Mouse (Mus musculus): ENCODE results near the gene Crmp1. TPM values are rescaled to one million over a fixed set of nuclear protein-coding genes. Genes with fewer than 3 reads are reported as not detected.

Crmp1 gene
- polyA plus RNA-seq, 1 experiment from 2014 or later, result 851 TPM

DNA sequence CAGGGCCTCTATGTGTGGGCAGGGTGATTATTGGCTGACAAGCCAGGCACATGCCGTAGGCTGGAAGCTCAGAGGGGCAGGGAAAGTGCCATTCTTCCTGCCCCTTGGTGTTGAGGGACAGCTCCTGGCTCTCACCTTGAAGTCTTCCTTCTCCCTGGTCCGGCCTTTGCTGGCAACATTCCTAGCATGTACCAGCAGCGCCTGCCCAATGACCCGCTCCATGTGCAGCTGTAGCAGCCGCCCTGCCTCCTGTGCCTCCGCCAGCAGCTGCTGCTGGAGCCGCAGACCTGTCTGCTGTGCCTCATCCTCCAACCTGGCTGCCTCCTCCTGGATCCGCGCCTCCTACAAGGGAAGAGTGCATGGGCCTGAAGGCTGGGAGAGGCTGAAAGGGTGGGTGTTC is 68.3 kb downstream of the Crmp1 start:
- Histone ChIP-seq H3K4me2 (ENCODE audit: low read length) (no peak overlapping the region), H3K9ac (ENCODE audit: low read depth, low read length) (no peak overlapping the region), H3K4me1 (ENCODE audit: control insufficient read depth, insufficient read depth, low read depth, low read length) (no peaks in the 10 kb centered on the region), H3K4me3 (ENCODE audit: low read length) (no peak overlapping the region), H3K36me3 (ENCODE audit: control insufficient read depth, insufficient read depth, low read length) (peaks cover 2% of the 10 kb centered on the region; the same call in 1 of the 2 replicates), H3K27me3 (replicated peaks; ENCODE audit: control insufficient read depth, insufficient read depth, low read length) (no peaks in the 10 kb centered on the region), H3K27ac (ENCODE audit: low read depth, low read length) (no peak overlapping the region), H3K9me3 (ENCODE audit: control insufficient read depth, low read length) (peaks cover 3% of the 10 kb centered on the region)
- no peak for ATAC-seq
- WGBS, result 83% methylated on average over 9 of the region's 9 CpGs

DNA sequence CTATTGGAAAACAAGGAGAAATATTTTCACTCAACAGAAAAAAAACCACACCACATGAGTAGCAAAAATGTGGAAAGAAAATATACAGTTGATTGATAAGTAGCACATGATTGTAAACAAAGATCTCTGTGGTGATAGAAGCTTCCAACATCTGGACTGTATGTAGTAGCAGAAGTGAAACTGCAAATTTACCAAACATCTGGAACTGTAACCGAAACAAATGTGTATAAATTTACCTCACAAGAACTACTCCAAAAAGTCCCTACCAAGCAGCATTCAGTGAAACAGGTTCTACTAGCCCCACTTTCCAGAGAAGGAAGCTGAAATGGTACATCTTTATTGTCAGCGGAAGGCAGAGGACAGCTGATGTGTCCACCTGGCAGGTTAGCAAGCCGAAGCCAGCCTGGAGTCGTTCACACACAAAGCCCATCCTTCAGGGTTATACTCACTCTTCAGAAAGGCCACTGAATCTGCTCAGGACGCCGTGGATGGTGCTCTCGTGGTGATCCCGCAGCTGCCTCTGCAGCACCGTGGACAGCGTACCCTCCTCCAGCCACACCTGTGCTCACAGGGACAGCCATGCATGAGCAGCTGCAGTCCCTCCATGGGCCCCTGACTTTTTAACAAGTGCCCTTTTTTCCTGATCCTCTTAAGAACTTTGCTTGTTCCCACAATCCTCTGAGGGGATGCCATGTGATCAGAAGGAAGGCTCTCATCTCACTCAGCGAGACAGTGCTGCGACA is 71.4 kb downstream of the Crmp1 start:
- Histone ChIP-seq H3K9me3 (ENCODE audit: control insufficient read depth, low read length) (peaks cover 13% of the 10 kb centered on the region), H3K4me1 (ENCODE audit: control insufficient read depth, insufficient read depth, low read depth, low read length) (no peaks in the 10 kb centered on the region), H3K4me2 (ENCODE audit: low read length) (no peak overlapping the region), H3K27me3 (replicated peaks; ENCODE audit: control insufficient read depth, insufficient read depth, low read length) (no peaks in the 10 kb centered on the region), H3K9ac (ENCODE audit: low read depth, low read length) (no peak overlapping the region), H3K36me3 (ENCODE audit: control insufficient read depth, insufficient read depth, low read length) (peaks cover 10% of the 10 kb centered on the region), H3K27ac (ENCODE audit: low read depth, low read length) (no peak overlapping the region), H3K4me3 (ENCODE audit: low read length) (no peak overlapping the region)
- ATAC-seq, result no peak
- WGBS, result 89% methylated on average over 12 of the region's 12 CpGs

DNA sequence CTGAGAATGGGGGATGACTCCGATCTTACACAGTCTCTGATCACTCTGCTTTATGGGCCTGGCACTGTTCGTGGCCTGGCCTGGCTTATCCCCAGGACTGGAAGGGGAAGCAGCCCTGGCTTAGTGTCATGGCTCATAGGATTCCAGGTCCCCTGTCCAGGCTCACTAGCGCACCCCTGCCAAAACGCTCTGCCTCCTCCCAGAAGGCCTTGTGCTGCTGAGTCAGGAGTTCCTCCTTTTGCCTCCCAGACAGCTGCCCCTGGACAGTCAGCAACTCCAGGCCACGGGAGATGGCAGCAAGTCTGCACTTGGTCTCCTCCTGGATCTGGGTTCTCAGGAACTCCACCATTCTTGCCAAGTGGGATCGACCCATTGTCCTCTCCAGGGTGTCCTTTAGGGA is 77.0 kb downstream of the Crmp1 start:
- no peak overlapping the region for H3K4me3 ChIP-seq (ENCODE audit: low read length)
- no peak for ATAC-seq
- H3K36me3 ChIP-seq (ENCODE audit: control insufficient read depth, insufficient read depth, low read length), result peaks cover 10% of the 10 kb centered on the region
- H3K9ac ChIP-seq (ENCODE audit: low read depth, low read length), result no peak overlapping the region
- no peaks in the 10 kb centered on the region for H3K27me3 ChIP-seq (replicated peaks; ENCODE audit: control insufficient read depth, insufficient read depth, low read length)
- 91% methylated on average over 6 of the region's 6 CpGs for WGBS
- no peak overlapping the region for H3K27ac ChIP-seq (ENCODE audit: low read depth, low read length)
- peaks cover 13% of the 10 kb centered on the region for H3K9me3 ChIP-seq (ENCODE audit: control insufficient read depth, low read length)
- H3K4me1 ChIP-seq (ENCODE audit: control insufficient read depth, insufficient read depth, low read depth, low read length), result no peaks in the 10 kb centered on the region
- H3K4me2 ChIP-seq (ENCODE audit: low read length), result no peak overlapping the region

DNA sequence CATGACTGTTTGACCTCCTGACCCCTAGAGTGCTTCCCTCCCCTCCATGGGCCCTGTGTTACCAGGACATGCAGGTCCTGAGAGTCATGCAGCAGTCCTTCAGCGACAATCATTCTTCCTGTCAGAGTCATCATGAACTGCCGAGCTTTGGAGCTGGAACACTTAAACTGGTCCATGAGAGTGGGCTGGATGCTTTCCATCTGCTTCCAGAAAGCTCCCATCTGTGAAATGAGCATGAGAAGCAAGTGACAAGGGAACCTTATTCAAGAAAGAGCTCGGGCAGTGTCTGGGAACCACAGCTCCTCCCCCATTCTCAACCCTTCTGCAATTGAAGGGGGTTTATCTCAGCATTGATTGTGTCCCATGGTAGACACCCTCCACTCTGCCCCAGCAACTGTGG is 78.4 kb downstream of the Crmp1 start:
- no peak overlapping the region for H3K9ac ChIP-seq (ENCODE audit: low read depth, low read length)
- WGBS, result 78% methylated on average over 3 of the region's 3 CpGs

DNA sequence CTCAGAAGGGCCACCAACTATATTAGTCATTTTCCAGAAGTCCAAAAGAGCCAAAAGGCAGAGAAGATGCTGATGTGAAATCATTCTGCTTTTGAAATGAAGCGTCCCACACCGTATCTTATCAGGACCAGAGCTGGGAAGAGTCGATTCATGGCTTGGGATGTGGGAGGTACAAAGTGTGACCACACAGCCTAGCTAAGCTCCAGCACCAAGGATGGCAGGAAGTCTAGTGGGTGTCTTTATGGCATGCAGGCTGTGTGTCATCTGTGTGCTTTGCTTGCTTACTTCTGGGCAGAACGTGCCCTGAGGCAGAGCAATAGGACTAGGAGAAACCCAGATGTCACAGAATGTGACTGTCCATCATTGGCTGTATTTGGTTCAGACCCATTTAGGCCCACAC is 79.0 kb downstream of the Crmp1 start:
- WGBS, result 93% methylated on average over 4 of the region's 4 CpGs
- H3K36me3 ChIP-seq (ENCODE audit: control insufficient read depth, insufficient read depth, low read length), result peaks cover under 1% of the 10 kb centered on the region
- H3K27ac ChIP-seq (ENCODE audit: low read depth, low read length), result no peak overlapping the region

More for the DNA sequence above, 78.4 kb downstream of the Crmp1 start:
- Histone ChIP-seq H3K36me3 (ENCODE audit: control insufficient read depth, insufficient read depth, low read length) (peaks cover 7% of the 10 kb centered on the region), H3K4me3 (ENCODE audit: low read length) (no peak overlapping the region), H3K4me2 (ENCODE audit: low read length) (no peak overlapping the region), H3K9me3 (ENCODE audit: control insufficient read depth, low read length) (peaks cover 9% of the 10 kb centered on the region), H3K27me3 (replicated peaks; ENCODE audit: control insufficient read depth, insufficient read depth, low read length) (no peaks in the 10 kb centered on the region), H3K27ac (ENCODE audit: low read depth, low read length) (no peak overlapping the region), H3K4me1 (ENCODE audit: control insufficient read depth, insufficient read depth, low read depth, low read length) (no peaks in the 10 kb centered on the region)
- no peak for ATAC-seq

DNA sequence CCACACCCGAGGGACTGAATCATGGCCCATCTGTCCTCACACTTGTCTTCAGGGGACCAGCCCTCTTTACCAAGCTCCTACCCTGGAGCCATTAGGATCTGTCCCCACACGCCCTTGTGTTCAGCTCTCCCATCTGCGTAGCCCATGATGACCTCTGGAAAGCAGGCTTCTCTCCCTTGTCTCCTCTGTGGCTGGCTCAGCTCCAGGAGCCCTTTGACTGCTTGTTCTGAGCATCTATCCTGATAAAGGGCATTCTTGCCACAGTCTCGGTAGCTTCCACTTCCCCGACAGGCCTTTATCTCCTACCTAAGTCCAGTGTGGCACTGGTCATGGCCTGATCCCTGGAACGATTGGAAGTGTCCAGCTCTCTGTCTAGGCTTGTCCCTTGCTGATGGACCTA is 84.9 kb downstream of the Crmp1 start:
- no peak for ATAC-seq
- 81% methylated on average over 6 of the region's 6 CpGs for WGBS
- no peaks in the 10 kb centered on the region for H3K36me3 ChIP-seq (ENCODE audit: control insufficient read depth, insufficient read depth, low read length)
- H3K9ac ChIP-seq (ENCODE audit: low read depth, low read length), result no peak overlapping the region
- H3K4me2 ChIP-seq (ENCODE audit: low read length), result no peak overlapping the region
- H3K4me1 ChIP-seq (ENCODE audit: control insufficient read depth, insufficient read depth, low read depth, low read length), result no peaks in the 10 kb centered on the region
- H3K9me3 ChIP-seq (ENCODE audit: control insufficient read depth, low read length), result no peaks in the 10 kb centered on the region
- H3K4me3 ChIP-seq (ENCODE audit: low read length), result no peak overlapping the region
- H3K27me3 ChIP-seq (replicated peaks; ENCODE audit: control insufficient read depth, insufficient read depth, low read length), result no peaks in the 10 kb centered on the region
- H3K27ac ChIP-seq (ENCODE audit: low read depth, low read length), result no peak overlapping the region

More for the DNA sequence above, 79.0 kb downstream of the Crmp1 start:
- H3K9ac ChIP-seq (ENCODE audit: low read depth, low read length), result no peak overlapping the region
- H3K27me3 ChIP-seq (replicated peaks; ENCODE audit: control insufficient read depth, insufficient read depth, low read length), result no peaks in the 10 kb centered on the region
- no peak overlapping the region for H3K4me3 ChIP-seq (ENCODE audit: low read length)
- peaks cover 3% of the 10 kb centered on the region for H3K9me3 ChIP-seq (ENCODE audit: control insufficient read depth, low read length)
- H3K4me2 ChIP-seq (ENCODE audit: low read length), result no peak overlapping the region
- no peaks in the 10 kb centered on the region for H3K4me1 ChIP-seq (ENCODE audit: control insufficient read depth, insufficient read depth, low read depth, low read length)
- ATAC-seq, result no peak

DNA sequence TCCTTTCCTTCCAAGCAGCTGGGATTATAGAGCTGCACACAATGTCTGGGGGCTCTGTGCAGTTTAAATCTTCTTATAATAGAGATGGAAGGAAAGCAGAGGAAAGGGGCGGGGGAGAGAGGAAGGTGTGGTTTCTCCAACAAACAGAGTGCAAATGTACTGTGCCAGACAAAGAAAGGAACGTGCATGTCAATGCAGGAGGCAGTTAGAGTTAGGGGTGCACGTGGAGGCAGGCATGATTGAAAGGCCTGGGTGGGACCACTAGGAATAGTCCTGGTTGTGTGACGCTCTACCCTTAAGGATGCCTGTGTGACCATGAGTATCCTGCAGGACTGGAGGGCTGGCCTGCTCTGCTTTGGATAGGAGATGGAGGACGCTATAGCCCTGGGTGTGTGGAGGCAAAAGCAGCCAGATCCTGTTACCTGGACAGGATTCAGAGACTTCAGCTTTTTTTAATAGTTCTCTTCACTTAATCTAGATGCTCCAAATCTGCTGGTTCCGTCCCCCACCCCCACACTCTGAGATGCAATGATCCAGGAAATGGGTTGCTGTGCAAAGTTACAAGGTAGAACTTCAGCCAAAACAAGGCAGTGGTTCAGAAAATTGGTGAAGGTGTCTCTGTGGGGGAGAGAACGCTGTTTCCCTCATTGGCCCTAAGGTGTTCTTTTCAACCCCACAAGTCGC is 88.9 kb downstream of the Crmp1 start:
- 84% methylated on average over 8 of the region's 8 CpGs for WGBS
- Histone ChIP-seq H3K9ac (ENCODE audit: low read depth, low read length) (no peak overlapping the region), H3K4me3 (ENCODE audit: low read length) (no peak overlapping the region), H3K9me3 (ENCODE audit: control insufficient read depth, low read length) (no peaks in the 10 kb centered on the region), H3K4me1 (ENCODE audit: control insufficient read depth, insufficient read depth, low read depth, low read length) (no peaks in the 10 kb centered on the region), H3K27me3 (replicated peaks; ENCODE audit: control insufficient read depth, insufficient read depth, low read length) (no peaks in the 10 kb centered on the region), H3K4me2 (ENCODE audit: low read length) (no peak overlapping the region), H3K27ac (ENCODE audit: low read depth, low read length) (no peak overlapping the region), H3K36me3 (ENCODE audit: control insufficient read depth, insufficient read depth, low read length) (no peaks in the 10 kb centered on the region)
- no peak for ATAC-seq

DNA sequence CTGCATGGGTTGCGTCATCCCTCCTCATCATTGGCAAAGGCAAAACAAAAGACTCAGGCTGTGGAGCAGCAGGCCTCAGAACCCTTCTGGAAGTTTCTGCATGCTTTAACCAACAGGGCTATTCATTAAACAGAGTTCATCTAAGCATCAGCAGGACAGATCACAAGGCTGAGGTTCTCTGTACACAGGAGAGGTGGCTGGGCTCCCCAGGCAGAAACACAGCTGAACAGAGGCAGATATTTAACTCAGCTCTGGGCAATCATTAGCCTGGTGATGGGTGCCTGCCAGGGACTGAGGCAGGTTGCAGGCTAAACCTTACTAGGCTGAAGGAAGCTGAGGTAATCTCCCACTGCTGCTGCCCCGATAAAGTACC is 89.4 kb downstream of the Crmp1 start:
- Histone ChIP-seq H3K27me3 (replicated peaks; ENCODE audit: control insufficient read depth, insufficient read depth, low read length) (no peaks in the 10 kb centered on the region), H3K9ac (ENCODE audit: low read depth, low read length) (no peak overlapping the region), H3K4me2 (ENCODE audit: low read length) (no peak overlapping the region), H3K4me1 (ENCODE audit: control insufficient read depth, insufficient read depth, low read depth, low read length) (no peaks in the 10 kb centered on the region; the same call in 1 of the 2 replicates), H3K9me3 (ENCODE audit: control insufficient read depth, low read length) (no peaks in the 10 kb centered on the region), H3K27ac (ENCODE audit: low read depth, low read length) (no peak overlapping the region), H3K36me3 (ENCODE audit: control insufficient read depth, insufficient read depth, low read length) (no peaks in the 10 kb centered on the region), H3K4me3 (ENCODE audit: low read length) (no peak overlapping the region)
- 94% methylated on average over 2 of the region's 2 CpGs for WGBS
- no peak for ATAC-seq

DNA sequence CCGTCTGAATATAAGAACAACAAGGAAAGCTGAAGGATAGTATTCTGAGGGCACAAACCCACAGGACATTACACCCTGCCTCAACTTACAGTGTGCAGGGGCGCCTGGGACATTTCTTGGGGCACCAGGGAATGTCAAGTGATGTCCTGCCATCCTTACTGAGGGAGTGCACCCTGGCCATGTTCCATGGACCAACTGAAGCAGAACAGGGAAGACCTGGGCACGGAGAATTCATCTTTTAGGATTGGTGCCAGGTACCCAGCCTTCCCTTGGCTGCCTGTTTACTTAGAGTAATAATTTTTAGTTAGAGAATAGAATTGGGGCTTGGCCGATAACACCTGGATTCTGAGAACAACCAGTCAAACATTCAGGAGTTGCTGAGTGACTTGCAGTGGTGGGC is 90.3 kb downstream of the Crmp1 start:
- H3K9me3 ChIP-seq (ENCODE audit: control insufficient read depth, low read length), result no peaks in the 10 kb centered on the region
- no peaks in the 10 kb centered on the region for H3K27me3 ChIP-seq (replicated peaks; ENCODE audit: control insufficient read depth, insufficient read depth, low read length)
- no peak for ATAC-seq
- no peaks in the 10 kb centered on the region; the same call in none of the 2 replicates for H3K4me1 ChIP-seq (ENCODE audit: control insufficient read depth, insufficient read depth, low read depth, low read length)
- 79% methylated on average over 4 of the region's 4 CpGs for WGBS
- no peak overlapping the region for H3K9ac ChIP-seq (ENCODE audit: low read depth, low read length)
- H3K27ac ChIP-seq (ENCODE audit: low read depth, low read length), result no peak overlapping the region
- H3K36me3 ChIP-seq (ENCODE audit: control insufficient read depth, insufficient read depth, low read length), result no peaks in the 10 kb centered on the region
- H3K4me3 ChIP-seq (ENCODE audit: low read length), result no peak overlapping the region
- no peak overlapping the region for H3K4me2 ChIP-seq (ENCODE audit: low read length)
